Mouse (Mus musculus): ENCODE measurements around the gene Sept8.

The Sept8 gene

GRCm38 (mm10) chr11:53495417-53495816 lies 23.6 kb upstream of the Sept8 start:
- no peak for DNase-seq (ENCODE audit: low read depth)

GRCm38 (mm10) chr11:53496946-53497345 lies 22.1 kb upstream of the Sept8 start:
- no peak for DNase-seq (ENCODE audit: low read depth)

GRCm38 (mm10) chr11:53500569-53500968 lies 18.5 kb upstream of the Sept8 start:
- no peak for DNase-seq (ENCODE audit: low read depth)

- DNase-seq (ENCODE audit: low read depth): no peak
Observed at GRCm38 (mm10) chr11:53502039-53502765, 16.9 kb upstream of the Sept8 start.

GRCm38 (mm10) chr11:53503738-53504137 lies 15.3 kb upstream of the Sept8 start:
- DNase-seq (ENCODE audit: low read depth): no peak

GRCm38 (mm10) chr11:53504376-53504775 lies 14.7 kb upstream of the Sept8 start:
- DNase-seq (ENCODE audit: low read depth): no peak

- no peak for DNase-seq (ENCODE audit: low read depth)
Observed at GRCm38 (mm10) chr11:53505026-53505663, 13.9 kb upstream of the Sept8 start.

GRCm38 (mm10) chr11:53507098-53507805 lies 11.8 kb upstream of the Sept8 start:
- DNase-seq (ENCODE audit: low read depth): no peak

GRCm38 (mm10) chr11:53508152-53508551 lies 10.9 kb upstream of the Sept8 start:
- no peak for DNase-seq (ENCODE audit: low read depth)

- no peak for DNase-seq (ENCODE audit: low read depth)
Observed at GRCm38 (mm10) chr11:53508591-53508990, 10.5 kb upstream of the Sept8 start.

- DNase-seq (ENCODE audit: low read depth): no peak
Observed at GRCm38 (mm10) chr11:53510351-53510750, 8.7 kb upstream of the Sept8 start.

- no peak for DNase-seq (ENCODE audit: low read depth)
Observed at GRCm38 (mm10) chr11:53516775-53517627, 2.1 kb upstream of the Sept8 start.

- DNase-seq (ENCODE audit: low read depth): no peak
Observed at GRCm38 (mm10) chr11:53518759-53519158, 298 bp upstream of the Sept8 start.

- DNase-seq (ENCODE audit: low read depth): no peak
Observed at GRCm38 (mm10) chr11:53520122-53520978, 1.3 kb downstream of the Sept8 start.

- DNase-seq (ENCODE audit: low read depth): no peak
Observed at GRCm38 (mm10) chr11:53521120-53521820, 2.2 kb downstream of the Sept8 start.

- no peak for DNase-seq (ENCODE audit: low read depth)
Observed at GRCm38 (mm10) chr11:53521821-53522131, 2.7 kb downstream of the Sept8 start.

GRCm38 (mm10) chr11:53522362-53522761 lies 3.3 kb downstream of the Sept8 start:
- DNase-seq (ENCODE audit: low read depth): no peak

GRCm38 (mm10) chr11:53522930-53523329 lies 3.9 kb downstream of the Sept8 start:
- DNase-seq (ENCODE audit: low read depth): no peak

GRCm38 (mm10) chr11:53523545-53524405 lies 4.7 kb downstream of the Sept8 start:
- no peak for DNase-seq (ENCODE audit: low read depth)

- DNase-seq (ENCODE audit: low read depth): no peak
Observed at GRCm38 (mm10) chr11:53524905-53525304, 5.8 kb downstream of the Sept8 start.

Data from c-Kit-positive CD71-negative TER-119-negative erythroid progenitor cells, embryonic 14.5 days (primary cell).